Mouse (Mus musculus) brain, embryonic 14.5 days (tissue): ENCODE results near the gene Col9a1.

ENCODE experiments used
- CTCF ChIP-seq: fragments of 200-500 bp; IDR thresholded peaks from 2 replicates; pipeline ENCODE4 v1.5.1; 2012; ENCODE audit warnings: inconsistent platforms, mild to moderate bottlenecking, moderate library complexity, borderline replicate concordance; ENCODE audit not compliant: insufficient read depth, insufficient read length; ENCODE audit errors: extremely low read depth
- POLR2A ChIP-seq: fragments of 200-500 bp; IDR thresholded peaks from 2 replicates; pipeline ENCODE4 v1.6.1; 2012; ENCODE audit warnings: mild to moderate bottlenecking, inconsistent platforms, borderline replicate concordance; ENCODE audit not compliant: poor library complexity, insufficient read depth, insufficient read length, severe bottlenecking; ENCODE audit errors: extremely low read depth

- TF ChIP-seq CTCF (peak; percentile 83; the same call in 1 of the 2 replicates), POLR2A (no peak)
Measured at GRCm38 (mm10) chr1:24137133-24137532, 40.3 kb upstream of the Col9a1 start.
